Mouse (Mus musculus): Measurements from ENCODE around the gene Anks1.

GRCm38 (mm10) chr17:28101284-28101887 is 192.3 kb downstream of the Anks1 start:
- TF ChIP-seq CTCF (IDR thresholded peaks at IDR 0.05; ENCODE audit: control insufficient read depth, insufficient read depth, low read length) (no peak), POLR2A (IDR thresholded peaks at IDR 0.05; ENCODE audit: borderline replicate concordance, control insufficient read depth, low read depth, low read length) (no peak)
